Mouse (Mus musculus) embryo, embryonic 9.5 days (tissue): ENCODE measurements at regions not wholly inside any gene's neighbourhood (a gene's known extent, or its start where the extent isn't known, plus 50 kb on each side); places are given as distances from the start of the nearest gene placed in this dataset.
"Not testable (repeated sequence)": the region's sequence is repeated elsewhere in the genome, so short reads cannot be mapped to it uniquely, and the experiment has no call there.

Experiments
- DNase-seq: peaks from one replicate; pipeline ENCODE4 v3.0.0-alpha.2; 2017; ENCODE audit errors: extremely low spot score

GRCm38 (mm10) chr6:62889194-62889593, 366.5 kb upstream of the Grid2 start:
- peak; percentile 33 for DNase-seq

GRCm38 (mm10) chr6:62912758-62913157, 342.9 kb upstream of the Grid2 start:
- no peak for DNase-seq

DNA sequence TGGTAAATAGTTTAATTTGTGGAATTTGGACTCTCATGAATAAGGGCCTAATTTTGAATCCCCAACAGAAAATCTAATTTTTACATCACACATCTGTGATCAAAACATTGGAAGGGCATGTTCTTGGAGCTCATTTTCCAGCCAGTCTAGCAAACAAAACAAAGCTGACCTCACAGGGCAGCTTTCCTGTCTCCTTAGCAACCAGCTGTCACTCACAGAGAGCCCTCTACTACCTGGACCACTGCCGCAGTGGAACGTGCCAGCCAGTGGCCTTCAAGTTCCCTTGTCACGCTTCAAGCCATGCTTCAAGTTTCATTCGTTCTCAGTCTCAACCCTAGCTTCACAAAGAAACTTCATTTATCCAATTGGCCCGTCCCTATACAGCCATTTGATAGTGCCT, 338.6 kb upstream of the Grid2 start:
- not testable (repeated sequence) for DNase-seq

DNA sequence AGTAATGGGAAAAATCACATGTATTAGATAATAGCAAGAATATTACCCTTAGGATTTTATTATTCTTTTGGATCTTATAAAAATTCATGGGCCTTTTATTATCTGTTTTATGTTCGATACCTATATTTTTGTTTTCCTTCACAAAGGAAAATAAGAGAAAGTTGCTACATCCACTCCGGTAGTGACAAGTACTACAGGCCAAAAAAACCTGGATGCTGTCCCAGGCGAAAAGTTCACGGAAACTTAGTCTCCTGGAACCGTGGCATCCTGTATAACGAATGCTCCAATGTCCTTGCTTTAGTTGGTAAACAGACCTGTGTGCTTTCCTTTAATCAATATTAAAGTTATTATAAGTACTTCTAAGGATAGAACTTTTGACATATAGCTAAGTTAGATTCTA, 337.7 kb upstream of the Grid2 start:
- DNase-seq = no peak

GRCm38 (mm10) chr6:62919092-62919491, 336.6 kb upstream of the Grid2 start:
- no peak for DNase-seq
